Mouse (Mus musculus): ENCODE data around the gene Gnat3.

- TF ChIP-seq POLR2A (IDR thresholded peaks at IDR 0.05; ENCODE audit: low read depth, low read length) = no peak
- no peak for TF ChIP-seq CTCF (IDR thresholded peaks at IDR 0.05; ENCODE audit: extremely low read depth, insufficient read depth, insufficient read length, insufficient replicate concordance)
Measured at GRCm38 (mm10) chr5:18023347-18023746, 61.0 kb downstream of the Gnat3 start.

Data from spleen, adult 2 months (tissue).